Mouse (Mus musculus) embryonic facial prominence, embryonic 12.5 days (tissue): ENCODE measurements around the gene Mrm1. TPM values are rescaled to one million over a fixed set of nuclear protein-coding genes. Genes with fewer than 3 reads are reported as not detected.
A peak's percentile ranks its signal among the peaks of the same experiment; 100 is the strongest.

Experiments
- ATAC-seq: fragments of 200-750 bp; cut with Nextera tagmentation; 2 replicates; pipeline ENCODE4 v1.8.0; 2017; ENCODE audit not compliant: insufficient number of reproducible peaks, insufficient read depth, low FRiP score, low TSS enrichment
- H3K27ac ChIP-seq: fragments of 300-500 bp; sonication (generic); 2 replicates; pipeline ENCODE4 v1.5.1; 2016; ENCODE audit warnings: mild to moderate bottlenecking
- H3K27me3 ChIP-seq: fragments of 300-500 bp; sonication (generic); 2 replicates; pipeline ENCODE4 v1.6.1; 2016; ENCODE audit warnings: mild to moderate bottlenecking, moderate library complexity
- H3K36me3 ChIP-seq: fragments of 300-500 bp; sonication (generic); 2 replicates; pipeline ENCODE4 v1.6.1; 2016; ENCODE audit warnings: mild to moderate bottlenecking
- H3K4me1 ChIP-seq: fragments of 300-500 bp; sonication (generic); 2 replicates; pipeline ENCODE4 v1.6.1; 2016
- H3K4me2 ChIP-seq: fragments of 300-500 bp; sonication (generic); replicated peaks from 2 replicates; pipeline ENCODE4 v1.6.1; 2016; ENCODE audit warnings: mild to moderate bottlenecking, moderate library complexity
- H3K4me3 ChIP-seq: fragments of 300-500 bp; sonication (generic); 2 replicates; pipeline ENCODE4 v1.5.1; 2016; ENCODE audit warnings: mild to moderate bottlenecking
- H3K9ac ChIP-seq: fragments of 300-500 bp; sonication (generic); 2 replicates; pipeline ENCODE4 v1.6.1; 2016; ENCODE audit warnings: mild to moderate bottlenecking, moderate library complexity
- H3K9me3 ChIP-seq: fragments of 300-500 bp; sonication (generic); 2 replicates; pipeline ENCODE4 v1.6.1; 2016; ENCODE audit warnings: mild to moderate bottlenecking, moderate library complexity
- WGBS: fragments of 180-500 bp; shearing (Covaris S2); methylation state at CpG from one replicate; pipeline ENCODE4 v1.1.7; 2016; 5-methylcytosine and 5-hydroxymethylcytosine counted together
- polyA plus RNA-seq: library from polyadenylated mRNA; unstranded; fragments of >200 nt; fragmentation: Nextera tagmentation; extraction: Ambion mirVana; gene quantifications from 2 replicates; pipeline ENCODE4 v1.2.1, GENCODE M21; 2016

The Mrm1 gene
- polyA plus RNA-seq, 1 experiment from 2014 or later = 8.8 TPM

GRCm38 (mm10) chr11:84764116-84764515 lies 55.2 kb downstream of the Mrm1 start:
- WGBS = 22% methylated on average over 7 of the region's 8 CpGs
- no peak for ATAC-seq
- no peaks in the 10 kb centered on the region for H3K36me3 ChIP-seq
- H3K27ac ChIP-seq = no peak overlapping the region
- peaks cover 33% of the 10 kb centered on the region for H3K27me3 ChIP-seq
- H3K9ac ChIP-seq = no peak overlapping the region
- no peaks in the 10 kb centered on the region for H3K9me3 ChIP-seq
- H3K4me1 ChIP-seq = peaks cover 24% of the 10 kb centered on the region
- H3K4me2 ChIP-seq = peak overlapping the region; percentile 43
- no peak overlapping the region for H3K4me3 ChIP-seq

Other genes with a start within 250 kb of the Mrm1 start
- gene Dhrs11, start 9.5 kb upstream of the Mrm1 start, polyA plus RNA-seq = 12.3 and 13.5 TPM in 2 replicates
- 73.6 and 75.1 TPM in 2 replicates for gene Ggnbp2, start 51.3 kb upstream of the Mrm1 start, polyA plus RNA-seq
- 10.2 and 10.7 TPM in 2 replicates for gene Myo19, start 60.6 kb upstream of the Mrm1 start, polyA plus RNA-seq
- 2.3 and 2.6 TPM in 2 replicates for gene Pigw, start 60.8 kb upstream of the Mrm1 start, polyA plus RNA-seq
- 63.8 and 65.3 TPM in 2 replicates for gene Znhit3, start 96.9 kb upstream of the Mrm1 start, polyA plus RNA-seq
- 0.86 and 1.4 TPM in 2 replicates for gene Car4, start 138.3 kb upstream of the Mrm1 start, polyA plus RNA-seq